Mouse (Mus musculus) ES-Bruce4 (cell line): ENCODE results near the gene Krtap3-3.

Experiments
- CTCF ChIP-seq: IDR thresholded peaks from one replicate; pipeline ENCODE4 v1.8.1; 2011; ENCODE audit warnings: low read depth, low read length
- EP300 ChIP-seq: IDR thresholded peaks from 2 replicates; pipeline ENCODE4 v1.6.1; 2011; ENCODE audit warnings: low read depth, low read length; ENCODE audit not compliant: insufficient read depth
- POLR2A ChIP-seq: IDR thresholded peaks from one replicate; pipeline ENCODE4 v1.8.1; 2011; ENCODE audit warnings: low read length; ENCODE audit not compliant: insufficient read depth

GRCm38 (mm10) chr11:99556753-99557152 lies 6.1 kb upstream of the Krtap3-3 start, which contains the start of gene Krtap3-2:
- TF ChIP-seq EP300 = no peak
- TF ChIP-seq POLR2A = no peak
- TF ChIP-seq CTCF = no peak
